Mouse (Mus musculus) forebrain, embryonic 12.5 days (tissue): ENCODE results near the gene Hspa13. TPM values are rescaled to one million over a fixed set of nuclear protein-coding genes. Genes with fewer than 3 reads are reported as not detected.

Source experiments
- ATAC-seq: fragments of 200-750 bp; cut with Nextera tagmentation; 2 replicates; pipeline ENCODE4 v1.8.0; 2017; ENCODE audit warnings: moderate TSS enrichment; ENCODE audit not compliant: low FRiP score
- H3K27ac ChIP-seq: fragments of 300-500 bp; sonication (generic); 2 replicates; pipeline ENCODE4 v1.5.1; 2016; ENCODE audit warnings: mild to moderate bottlenecking
- H3K27me3 ChIP-seq: fragments of 300-500 bp; sonication (generic); 2 replicates; pipeline ENCODE4 v1.6.1; 2016; ENCODE audit warnings: mild to moderate bottlenecking
- H3K36me3 ChIP-seq: fragments of 300-500 bp; sonication (generic); replicated peaks from 2 replicates; pipeline ENCODE4 v1.6.1; 2016; ENCODE audit warnings: mild to moderate bottlenecking
- H3K4me1 ChIP-seq: fragments of 300-500 bp; sonication (generic); 2 replicates; pipeline ENCODE4 v1.6.1; 2016
- H3K4me2 ChIP-seq: fragments of 300-500 bp; sonication (generic); 2 replicates; pipeline ENCODE4 v1.6.1; 2016; ENCODE audit warnings: mild to moderate bottlenecking, moderate library complexity
- H3K4me3 ChIP-seq: fragments of 300-500 bp; sonication (generic); replicated peaks from 2 replicates; pipeline ENCODE4 v1.5.1; 2016; ENCODE audit warnings: mild to moderate bottlenecking
- H3K9ac ChIP-seq: fragments of 300-500 bp; sonication (generic); 2 replicates; pipeline ENCODE4 v1.6.1; 2016; ENCODE audit warnings: mild to moderate bottlenecking
- H3K9me3 ChIP-seq: fragments of 300-500 bp; sonication (generic); 2 replicates; pipeline ENCODE4 v1.6.1; 2016
- WGBS: fragments of 180-500 bp; shearing (Covaris S2); methylation state at CpG from one replicate; pipeline ENCODE4 v1.1.7; 2016; 5-methylcytosine and 5-hydroxymethylcytosine counted together
- polyA plus RNA-seq: library from polyadenylated mRNA; unstranded; fragments of >200 nt; fragmentation: Nextera tagmentation; extraction: Ambion mirVana; gene quantifications from 2 replicates; pipeline ENCODE4 v1.2.1, GENCODE M21; 2016

The Hspa13 gene
- polyA plus RNA-seq: 38.5 and 39.3 TPM in 2 replicates

DNA sequence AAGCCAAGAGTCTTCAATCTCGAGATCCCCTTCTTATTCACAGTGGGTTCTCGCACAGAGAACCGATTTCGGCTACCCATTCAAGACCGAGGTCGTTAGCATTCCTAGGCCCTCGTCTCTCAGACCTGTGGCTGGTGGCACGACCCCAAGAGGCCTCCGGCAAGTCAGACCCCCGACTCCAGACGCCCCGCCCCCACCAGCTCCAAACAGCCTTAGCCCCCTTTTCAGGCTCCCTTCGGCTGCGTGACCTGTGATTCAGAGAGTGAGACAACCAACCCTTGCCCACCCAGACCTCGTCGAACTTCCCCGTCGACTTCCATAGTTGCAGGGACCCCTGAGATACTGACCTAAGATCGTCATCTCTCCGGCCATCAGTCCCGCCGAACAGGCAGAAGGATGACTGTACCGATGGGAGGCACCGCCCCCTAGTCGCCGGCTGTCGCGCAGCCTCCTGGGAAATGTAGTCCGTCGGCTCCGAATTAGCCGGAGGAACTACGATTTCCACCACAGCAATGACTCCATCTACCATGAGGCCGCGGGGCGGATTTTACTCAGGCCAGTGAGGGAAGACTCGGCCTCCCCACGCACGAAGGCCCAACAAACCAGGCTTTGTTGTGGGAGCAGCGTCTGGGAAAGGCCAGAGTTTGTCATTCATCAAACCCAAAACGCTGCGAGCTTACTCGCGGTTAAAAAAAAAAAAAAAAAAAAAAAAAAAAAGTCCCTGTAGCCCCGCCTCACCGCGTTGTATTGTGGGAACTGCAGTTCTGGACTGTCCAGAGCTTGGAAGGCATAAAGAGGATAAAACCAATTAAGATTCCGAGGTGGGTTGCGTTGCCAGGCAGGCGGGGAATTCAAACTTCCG is at the start of gene Hspa13:
TSS of gene Hspa13 (minus strand) at position 717 of the 862 bp plus-strand sequence.
- ATAC-seq: peak; percentile 98

DNA sequence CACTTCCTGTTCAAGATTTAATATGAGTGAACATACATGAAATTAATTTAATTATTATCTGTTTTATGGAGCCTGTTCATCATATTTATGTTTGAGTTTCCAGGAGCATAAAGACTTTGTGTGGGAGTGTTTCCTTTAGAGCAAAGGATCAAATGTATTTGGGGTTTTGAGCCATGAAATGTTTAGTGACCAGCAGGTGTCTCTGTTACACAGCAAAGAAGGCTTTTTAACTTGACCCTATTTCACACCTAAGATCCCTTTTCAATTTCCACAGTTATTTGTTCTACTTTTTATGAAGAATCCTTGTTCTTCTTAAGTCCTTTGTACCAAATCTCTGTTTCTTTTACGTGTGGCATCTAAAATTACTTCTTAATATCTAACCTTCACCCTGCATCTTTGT is 12.4 kb upstream of the Hspa13 start:
- no peaks in the 10 kb centered on the region for H3K4me1 ChIP-seq
- ATAC-seq: no peak
- no peaks in the 10 kb centered on the region for H3K36me3 ChIP-seq
- H3K9me3 ChIP-seq: no peaks in the 10 kb centered on the region
- no peak overlapping the region for H3K4me2 ChIP-seq
- no peak overlapping the region for H3K4me3 ChIP-seq
- 53% methylated on average over 1 of the region's 1 CpGs for WGBS
- H3K9ac ChIP-seq: no peak overlapping the region
- no peak overlapping the region for H3K27ac ChIP-seq
- no peaks in the 10 kb centered on the region for H3K27me3 ChIP-seq

More for the DNA sequence above, at the start of gene Hspa13:
- Histone ChIP-seq H3K9me3 (no peaks in the 10 kb centered on the region), H3K4me2 (peak within 1 kb of the TSS; percentile 60), H3K4me1 (peaks cover 8% of the 10 kb centered on the region), H3K9ac (peak within 1 kb of the TSS; percentile 63), H3K27ac (peak within 1 kb of the TSS; percentile 75), H3K27me3 (no peaks in the 10 kb centered on the region), H3K36me3 (peaks cover 23% of the 10 kb centered on the region), H3K4me3 (peak within 1 kb of the TSS; percentile 71)
- WGBS: under 1% methylated on average over 51 of the region's 51 CpGs

DNA sequence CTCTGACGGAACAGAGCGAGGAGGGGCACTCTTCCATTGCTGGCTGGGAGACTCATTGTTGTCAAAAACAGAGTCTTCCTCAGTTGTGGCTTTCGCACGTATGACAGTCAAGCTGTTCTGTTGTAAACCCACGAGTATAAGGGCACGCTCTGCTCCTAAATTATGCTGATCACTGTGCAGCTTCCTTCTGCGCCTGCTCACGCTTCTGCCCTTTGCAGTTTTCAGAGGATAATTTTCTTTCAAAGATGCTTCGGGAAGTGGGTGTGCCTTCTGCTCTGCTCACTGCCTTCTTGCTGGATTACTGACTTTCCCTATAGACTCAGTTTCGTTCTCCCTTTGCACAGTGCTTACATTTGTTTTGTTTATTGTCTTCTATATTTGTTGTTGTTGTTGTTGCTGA is 6.3 kb upstream of the Hspa13 start:
- Histone ChIP-seq H3K4me1 (no peaks in the 10 kb centered on the region), H3K4me2 (no peak overlapping the region), H3K27me3 (no peaks in the 10 kb centered on the region), H3K27ac (no peak overlapping the region), H3K36me3 (no peaks in the 10 kb centered on the region), H3K9ac (no peak overlapping the region), H3K4me3 (no peak overlapping the region), H3K9me3 (no peaks in the 10 kb centered on the region)
- WGBS: 90% methylated on average over 10 of the region's 10 CpGs
- ATAC-seq: no peak

DNA sequence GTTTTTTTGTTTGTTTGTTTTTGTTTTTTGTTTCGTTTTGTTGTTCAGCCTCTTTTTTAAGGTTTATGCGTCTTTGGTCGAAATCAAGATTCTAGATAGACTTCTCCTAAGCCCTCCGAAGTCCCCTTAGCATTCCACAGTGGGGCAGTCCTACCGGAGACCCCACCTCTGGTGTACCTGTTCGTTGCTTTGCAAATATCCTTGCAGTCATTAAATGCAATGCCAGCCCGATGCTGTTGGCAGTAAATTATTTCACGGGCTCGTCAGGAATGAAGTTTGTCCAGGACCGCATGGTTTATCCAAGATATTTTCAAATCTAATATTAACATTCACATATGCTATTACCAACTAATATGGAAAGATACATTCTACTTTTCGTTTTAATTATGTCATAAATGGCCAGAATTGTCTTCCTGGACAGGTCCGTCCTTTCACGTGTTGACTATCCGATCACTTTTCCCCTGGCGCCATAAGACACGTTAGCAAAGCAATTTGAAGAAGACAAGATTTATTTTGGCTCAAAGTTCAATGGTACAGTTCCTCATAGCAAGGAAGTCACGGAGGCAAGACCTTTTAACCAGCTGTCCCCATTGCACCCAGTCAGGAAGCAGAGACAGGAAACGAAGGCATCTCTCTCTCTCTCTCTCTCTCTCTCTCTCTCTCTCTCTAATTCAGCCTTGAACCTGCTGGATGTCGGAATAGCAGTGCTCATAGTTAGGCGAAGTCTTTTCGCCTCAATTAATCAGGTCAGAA is 522 bp upstream of the Hspa13 start:
- Histone ChIP-seq H3K9ac (peak overlapping the region; percentile 44), H3K9me3 (no peaks in the 10 kb centered on the region), H3K4me1 (peaks cover 8% of the 10 kb centered on the region), H3K27ac (peak overlapping the region; percentile 75), H3K4me2 (peak overlapping the region; percentile 52), H3K4me3 (peak overlapping the region; percentile 71), H3K27me3 (no peaks in the 10 kb centered on the region), H3K36me3 (peaks cover 22% of the 10 kb centered on the region)
- 20% methylated on average over 21 of the region's 21 CpGs for WGBS
- ATAC-seq: peak; percentile 62

DNA sequence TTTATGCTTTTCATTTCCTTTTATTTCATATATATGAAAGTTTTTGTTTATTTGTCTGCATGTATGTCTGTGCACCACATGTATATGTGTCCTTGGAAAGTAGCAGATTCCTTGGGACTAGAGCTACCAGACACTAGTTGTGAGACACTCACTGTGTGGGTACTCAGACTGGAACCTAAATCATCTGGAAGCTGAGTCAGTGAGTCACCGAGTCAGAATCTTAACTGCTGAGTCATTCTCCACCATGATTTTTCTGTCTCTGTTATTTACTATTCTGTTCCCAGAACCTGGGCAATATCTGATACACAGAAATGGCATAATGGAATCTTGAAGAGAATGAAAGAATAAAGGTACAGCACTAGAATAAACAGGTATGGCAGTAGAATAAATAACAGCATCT is 14.0 kb downstream of the Hspa13 start:
- ATAC-seq: no peak
- Histone ChIP-seq H3K4me3 (no peak overlapping the region), H3K27me3 (no peaks in the 10 kb centered on the region), H3K27ac (no peak overlapping the region), H3K4me2 (no peak overlapping the region), H3K9ac (no peak overlapping the region), H3K9me3 (no peaks in the 10 kb centered on the region), H3K4me1 (no peaks in the 10 kb centered on the region), H3K36me3 (peaks cover 19% of the 10 kb centered on the region)
- 84% methylated on average over 1 of the region's 1 CpGs for WGBS

DNA sequence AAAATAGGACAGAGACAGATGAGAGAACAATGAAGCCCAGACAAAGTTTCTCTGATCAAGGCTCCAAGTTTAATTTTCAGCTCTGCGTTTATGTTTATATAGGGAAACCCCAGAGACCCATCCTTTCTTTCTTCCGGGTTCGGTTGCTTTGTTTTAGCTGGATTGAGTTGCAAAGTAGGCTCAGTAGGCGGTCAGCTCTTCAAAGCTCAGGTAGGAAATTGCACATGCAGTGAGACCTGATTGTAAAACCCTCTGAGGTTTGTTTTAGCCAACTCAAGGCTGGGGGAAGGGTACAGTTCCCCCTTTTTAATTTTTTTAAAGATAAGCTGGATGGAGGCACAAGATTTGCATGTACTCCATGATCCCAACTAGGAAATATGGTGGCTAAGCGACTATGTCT is 16.8 kb downstream of the Hspa13 start:
- Histone ChIP-seq H3K4me2 (no peak overlapping the region), H3K36me3 (peaks cover 6% of the 10 kb centered on the region; the same call in 1 of the 2 replicates), H3K27me3 (no peaks in the 10 kb centered on the region), H3K9me3 (no peaks in the 10 kb centered on the region), H3K4me3 (no peak overlapping the region), H3K4me1 (no peaks in the 10 kb centered on the region), H3K9ac (no peak overlapping the region), H3K27ac (no peak overlapping the region)
- ATAC-seq: no peak
- 41% methylated on average over 5 of the region's 5 CpGs for WGBS

DNA sequence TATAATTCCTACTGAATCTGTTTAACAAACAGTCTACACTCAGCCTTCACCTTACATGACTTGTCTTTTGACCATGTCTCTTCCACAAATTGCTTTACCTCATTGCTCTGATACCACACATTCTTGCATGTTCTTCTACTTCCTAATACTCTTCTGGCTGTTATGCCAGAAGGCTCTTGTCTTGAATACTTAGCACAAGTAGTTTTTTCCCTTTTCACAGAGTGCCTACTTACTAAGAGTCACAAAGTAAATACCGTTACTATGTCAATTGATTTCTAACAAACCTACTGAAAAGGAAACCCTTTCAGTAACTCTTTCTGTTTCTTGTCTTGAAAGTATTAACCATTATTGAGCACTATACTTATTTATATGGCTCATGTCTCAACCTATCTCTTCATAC is 18.0 kb downstream of the Hspa13 start:
- no peak overlapping the region for H3K9ac ChIP-seq
- H3K27ac ChIP-seq: no peak overlapping the region
- H3K36me3 ChIP-seq: no peaks in the 10 kb centered on the region; the same call in 1 of the 2 replicates
- no peaks in the 10 kb centered on the region for H3K4me1 ChIP-seq
- H3K9me3 ChIP-seq: no peaks in the 10 kb centered on the region
- no peak overlapping the region for H3K4me3 ChIP-seq
- H3K27me3 ChIP-seq: no peaks in the 10 kb centered on the region
- no peak for ATAC-seq
- WGBS: 90% methylated on average over 1 of the region's 1 CpGs
- no peak overlapping the region for H3K4me2 ChIP-seq

DNA sequence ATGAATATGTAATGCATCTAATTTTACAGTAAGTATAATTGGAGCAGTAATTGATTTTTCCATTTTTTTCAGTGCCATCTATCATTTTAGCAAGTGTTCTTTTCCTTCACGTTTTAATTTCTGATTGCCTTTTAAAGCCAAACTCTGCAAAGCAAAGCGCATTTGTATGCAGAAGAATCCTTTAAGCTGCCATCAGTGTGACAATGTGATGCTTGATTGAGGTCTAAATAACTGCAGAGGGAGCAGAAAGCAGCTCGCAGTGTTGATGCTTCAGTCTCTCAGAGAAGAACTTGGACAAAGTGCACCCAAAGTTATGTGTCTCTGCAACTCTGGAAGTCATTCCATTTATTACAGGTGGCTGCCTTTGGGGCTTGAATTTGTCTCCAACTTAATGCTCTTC is 22.9 kb downstream of the Hspa13 start:
- Histone ChIP-seq H3K27ac (no peak overlapping the region), H3K4me1 (no peaks in the 10 kb centered on the region), H3K9ac (no peak overlapping the region), H3K27me3 (no peaks in the 10 kb centered on the region), H3K4me3 (no peak overlapping the region), H3K9me3 (no peaks in the 10 kb centered on the region), H3K4me2 (no peak overlapping the region), H3K36me3 (no peaks in the 10 kb centered on the region)
- 61% methylated on average over 3 of the region's 3 CpGs for WGBS
- no peak for ATAC-seq

DNA sequence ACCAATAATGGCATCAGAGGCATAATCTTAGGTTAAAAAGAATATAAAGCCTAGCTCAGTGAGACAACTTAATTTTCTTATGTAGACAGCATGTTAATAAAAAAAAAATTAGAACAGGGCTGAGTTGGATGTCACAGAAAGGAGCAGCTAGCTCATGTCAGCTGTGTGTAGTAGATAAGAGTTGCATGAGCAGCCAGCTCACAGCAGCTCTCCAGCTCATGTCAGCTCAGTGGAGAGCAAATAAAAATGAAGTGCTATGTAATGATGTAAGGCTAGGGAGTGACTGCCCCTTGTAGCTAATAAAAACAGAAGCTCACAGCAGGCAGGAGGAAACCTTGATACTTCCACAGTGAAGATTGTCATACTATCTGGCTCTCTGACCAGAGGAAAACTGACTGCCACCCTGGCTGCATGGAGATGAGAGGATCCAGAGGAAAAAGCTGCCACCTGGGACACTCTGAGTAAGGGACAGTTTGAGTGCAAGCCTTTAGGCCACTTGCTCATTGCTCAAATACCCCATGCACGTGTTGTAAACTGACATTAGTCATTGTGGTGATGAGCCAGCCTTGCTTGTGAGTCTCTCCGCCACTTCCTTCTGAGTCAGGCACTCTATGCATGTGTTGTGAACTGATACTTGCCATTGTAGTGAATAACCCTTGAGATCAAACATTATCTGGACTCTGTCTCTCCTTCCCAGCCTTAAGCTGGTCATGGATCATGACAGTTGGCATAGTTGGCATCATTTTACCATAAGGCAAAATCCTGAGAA is 49.3 kb downstream of the Hspa13 start:
- Histone ChIP-seq H3K4me1 (no peaks in the 10 kb centered on the region), H3K36me3 (no peaks in the 10 kb centered on the region), H3K9ac (no peak overlapping the region), H3K9me3 (no peaks in the 10 kb centered on the region), H3K27me3 (no peaks in the 10 kb centered on the region), H3K4me2 (no peak overlapping the region), H3K27ac (no peak overlapping the region), H3K4me3 (no peak overlapping the region)
- 72% methylated on average over 2 of the region's 2 CpGs for WGBS
- no peak for ATAC-seq

DNA sequence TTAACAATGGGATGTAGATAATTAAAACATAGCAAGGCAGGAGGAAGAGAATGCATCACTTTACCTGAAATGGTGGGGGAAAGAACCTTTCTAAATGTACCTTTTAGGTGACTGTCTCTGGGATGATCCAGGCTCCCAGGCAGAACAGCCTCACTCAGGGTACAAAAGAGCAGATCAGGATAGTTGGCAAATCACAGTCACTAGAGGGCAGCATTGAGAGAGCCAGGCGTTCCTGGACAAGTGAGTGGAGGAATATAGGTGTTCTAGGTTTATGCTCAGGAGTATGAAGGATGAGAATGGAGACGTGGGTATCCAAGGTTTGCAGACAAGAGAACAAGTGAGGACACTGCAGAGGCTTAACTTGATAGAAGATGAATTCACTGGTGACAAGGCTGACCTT is 70.7 kb downstream of the Hspa13 start:
- H3K27ac ChIP-seq: no peak overlapping the region
- peak; percentile 77 for ATAC-seq
- WGBS: 16% methylated on average over 2 of the region's 2 CpGs
- H3K4me3 ChIP-seq: no peak overlapping the region
- H3K4me1 ChIP-seq: no peaks in the 10 kb centered on the region
- H3K4me2 ChIP-seq: no peak overlapping the region
- H3K9ac ChIP-seq: no peak overlapping the region
- H3K36me3 ChIP-seq: no peaks in the 10 kb centered on the region
- no peaks in the 10 kb centered on the region for H3K27me3 ChIP-seq
- H3K9me3 ChIP-seq: no peaks in the 10 kb centered on the region
